Mouse (Mus musculus) testis, adult 10 weeks (tissue): ENCODE data around the gene Zfp989. TPM values are rescaled to one million over a fixed set of nuclear protein-coding genes. Genes with fewer than 3 reads are reported as not detected.

Experiments used
- polyA plus RNA-seq: library from polyadenylated mRNA; stranded (reverse); fragments of 350-450 nt; fragmentation: Illumina TruSeq; extraction: RNeasy Lipid Tissue Mini Kit (QIAGEN cat#74804); gene quantifications from one replicate; pipeline ENCODE4 v1.2.3, GENCODE M21; 2014; ENCODE audit warnings: low read depth, low replicate concordance

Gene Zfp989
- polyA plus RNA-seq: 0.87 TPM

GRCm38 (mm10) chr4:146971757-146972156 is at the start of gene Zfp989:
TSS of gene Zfp989 (plus strand) at chr4:146971976.

DNA sequence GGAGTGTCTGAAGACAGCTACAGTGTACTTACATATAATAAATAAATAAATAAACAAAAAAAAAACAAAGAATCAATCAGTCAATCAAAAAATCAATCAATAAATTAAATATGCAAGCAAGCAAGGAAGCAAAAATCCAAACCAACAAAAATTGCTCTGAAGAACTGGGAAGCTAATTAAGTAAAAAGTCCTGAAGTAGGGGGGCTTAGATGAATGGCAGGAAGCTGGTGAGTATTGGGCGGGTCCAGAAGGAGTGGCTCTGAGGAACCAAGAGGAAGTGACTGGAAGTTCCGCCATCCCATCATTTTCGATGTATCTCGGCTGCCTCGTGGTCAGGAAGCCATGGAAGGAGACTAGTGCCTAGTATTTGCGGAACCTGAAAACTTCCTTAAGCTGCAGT is 49.8 kb downstream of the Zfp989 start, which contains the start of gene Rex2:
Rex2 (plus strand) TSS at position 301 of the 400 bp plus-strand sequence.

Other genes starting within 250 kb of the Zfp989 start
- 1.6 TPM for gene Gm21411, start 62.4 kb upstream of the Zfp989 start, polyA plus RNA-seq
- 0.77 TPM for gene Rex2, start 49.9 kb downstream of the Zfp989 start, polyA plus RNA-seq
- 199 TPM for gene Zfp991, start 160.1 kb downstream of the Zfp989 start, polyA plus RNA-seq